Mouse (Mus musculus): ENCODE measurements around the gene E130311K13Rik. TPM values are rescaled to one million over a fixed set of nuclear protein-coding genes. Genes with fewer than 3 reads are reported as not detected.

The E130311K13Rik gene
- polyA plus RNA-seq, 1 experiment from 2014 or later, result 4.6 TPM

DNA sequence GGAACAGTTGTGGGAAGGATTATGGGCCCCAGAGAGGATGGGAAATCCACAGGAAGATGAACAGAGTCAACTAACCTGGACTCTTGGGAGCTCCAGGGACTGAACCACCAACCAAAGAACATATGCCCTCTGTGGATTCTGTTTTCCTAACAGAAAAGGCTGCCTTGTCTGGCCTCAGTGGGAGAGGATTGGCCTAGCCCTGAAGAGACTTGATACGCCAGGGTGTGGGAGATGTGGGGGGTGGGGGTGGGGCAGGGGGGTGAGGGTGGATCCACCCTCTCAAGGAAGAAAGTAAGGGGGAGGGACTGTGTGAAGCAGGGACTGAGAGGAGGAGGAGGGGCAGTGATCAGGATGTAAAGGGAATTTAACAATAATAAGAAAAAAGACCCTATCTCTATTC, 56.5 kb downstream of the E130311K13Rik start:
- 44% methylated on average over 1 of the region's 1 CpGs for WGBS
- Histone ChIP-seq H3K36me3 (ENCODE audit: control insufficient read depth, insufficient read depth, low read length) (no peaks in the 10 kb centered on the region), H3K4me3 (ENCODE audit: low read depth, low read length) (no peak overlapping the region), H3K9ac (replicated peaks; ENCODE audit: low read depth, low read length) (no peak overlapping the region), H3K4me1 (ENCODE audit: control insufficient read depth, insufficient read depth, low read length) (no peaks in the 10 kb centered on the region), H3K27ac (ENCODE audit: low read length) (no peak overlapping the region), H3K27me3 (ENCODE audit: control insufficient read depth, insufficient read depth, low read length) (no peaks in the 10 kb centered on the region), H3K4me2 (replicated peaks; ENCODE audit: low read depth, low read length) (no peak overlapping the region), H3K9me3 (ENCODE audit: control insufficient read depth, low read depth, low read length) (no peaks in the 10 kb centered on the region)
- no peak for ATAC-seq (ENCODE audit: insufficient number of reproducible peaks, insufficient read depth, low FRiP score, low read depth)

DNA sequence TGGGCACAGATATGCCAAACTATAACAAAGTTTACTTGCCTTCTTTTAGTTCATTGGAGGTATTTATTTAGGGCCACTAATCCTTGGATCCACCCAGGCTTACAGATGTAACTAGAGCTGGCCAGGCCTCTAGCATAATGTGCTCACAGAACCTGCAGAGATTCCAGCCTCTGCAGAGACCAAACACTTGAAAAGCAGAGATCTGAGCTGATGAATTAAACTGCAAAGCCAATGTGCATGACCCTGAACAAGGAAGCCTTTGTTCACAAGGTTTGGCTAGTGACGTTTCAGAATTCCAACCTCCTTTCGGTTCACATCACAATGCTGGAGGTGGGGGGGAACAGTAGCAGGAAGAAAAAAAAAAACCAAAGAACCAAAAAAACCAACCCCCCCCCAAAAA, 58.0 kb downstream of the E130311K13Rik start:
- Histone ChIP-seq H3K9me3 (ENCODE audit: control insufficient read depth, low read depth, low read length) (no peaks in the 10 kb centered on the region), H3K4me2 (replicated peaks; ENCODE audit: low read depth, low read length) (no peak overlapping the region), H3K9ac (replicated peaks; ENCODE audit: low read depth, low read length) (no peak overlapping the region), H3K4me1 (ENCODE audit: control insufficient read depth, insufficient read depth, low read length) (no peaks in the 10 kb centered on the region), H3K27ac (ENCODE audit: low read length) (no peak overlapping the region), H3K4me3 (ENCODE audit: low read depth, low read length) (no peak overlapping the region), H3K27me3 (ENCODE audit: control insufficient read depth, insufficient read depth, low read length) (no peaks in the 10 kb centered on the region), H3K36me3 (ENCODE audit: control insufficient read depth, insufficient read depth, low read length) (no peaks in the 10 kb centered on the region)
- no peak for ATAC-seq (ENCODE audit: insufficient number of reproducible peaks, insufficient read depth, low FRiP score, low read depth)
- WGBS, result 43% methylated on average over 2 of the region's 2 CpGs

DNA sequence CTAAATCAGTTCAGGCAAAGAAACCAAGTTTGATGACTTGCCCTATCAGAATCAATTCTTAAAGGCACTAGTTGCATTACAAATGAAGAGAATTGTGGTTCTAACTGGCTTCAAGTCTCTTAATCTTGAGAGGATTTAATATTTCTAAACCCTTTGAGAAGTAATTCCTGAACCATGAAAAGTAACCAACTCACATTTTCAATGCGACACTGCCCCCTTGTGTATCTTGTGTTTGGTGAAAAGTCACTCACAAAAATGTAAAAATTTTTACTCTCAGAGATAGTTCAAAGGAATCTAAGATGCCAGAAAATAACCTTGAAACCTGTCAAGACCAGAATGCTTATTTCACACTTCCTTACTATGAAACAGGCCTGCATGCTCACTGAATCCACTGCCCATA, 61.0 kb downstream of the E130311K13Rik start:
- no peak for ATAC-seq (ENCODE audit: insufficient number of reproducible peaks, insufficient read depth, low FRiP score, low read depth)
- Histone ChIP-seq H3K27ac (ENCODE audit: low read length) (no peak overlapping the region), H3K9me3 (ENCODE audit: control insufficient read depth, low read depth, low read length) (no peaks in the 10 kb centered on the region), H3K36me3 (ENCODE audit: control insufficient read depth, insufficient read depth, low read length) (no peaks in the 10 kb centered on the region), H3K4me3 (ENCODE audit: low read depth, low read length) (no peak overlapping the region), H3K27me3 (ENCODE audit: control insufficient read depth, insufficient read depth, low read length) (no peaks in the 10 kb centered on the region), H3K4me2 (replicated peaks; ENCODE audit: low read depth, low read length) (no peak overlapping the region), H3K9ac (replicated peaks; ENCODE audit: low read depth, low read length) (no peak overlapping the region), H3K4me1 (ENCODE audit: control insufficient read depth, insufficient read depth, low read length) (no peaks in the 10 kb centered on the region)
- 57% methylated on average over 1 of the region's 1 CpGs for WGBS

DNA sequence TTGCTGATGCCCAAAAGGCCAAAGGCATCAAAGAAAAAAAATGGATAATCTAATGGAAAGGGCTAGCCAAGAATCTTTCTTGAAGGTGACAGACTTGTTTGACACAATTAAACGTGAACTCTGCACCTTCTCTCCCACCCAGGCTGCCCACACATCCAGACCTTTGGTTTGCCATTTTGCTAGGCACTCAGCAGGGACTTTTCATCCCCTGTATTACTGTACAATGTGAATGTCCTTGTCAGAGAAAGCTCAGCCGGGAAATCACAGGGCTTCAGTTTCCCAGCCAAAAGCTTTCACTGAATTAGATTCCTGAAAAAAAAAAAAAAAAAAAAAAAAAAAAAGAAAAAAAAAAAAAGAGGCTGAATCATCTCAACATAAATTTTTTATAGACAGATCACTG, 64.2 kb downstream of the E130311K13Rik start:
- Histone ChIP-seq H3K27ac (ENCODE audit: low read length) (no peak overlapping the region), H3K4me1 (ENCODE audit: control insufficient read depth, insufficient read depth, low read length) (no peaks in the 10 kb centered on the region), H3K4me2 (replicated peaks; ENCODE audit: low read depth, low read length) (no peak overlapping the region), H3K4me3 (ENCODE audit: low read depth, low read length) (no peak overlapping the region), H3K36me3 (ENCODE audit: control insufficient read depth, insufficient read depth, low read length) (no peaks in the 10 kb centered on the region), H3K9ac (replicated peaks; ENCODE audit: low read depth, low read length) (no peak overlapping the region), H3K9me3 (ENCODE audit: control insufficient read depth, low read depth, low read length) (no peaks in the 10 kb centered on the region), H3K27me3 (ENCODE audit: control insufficient read depth, insufficient read depth, low read length) (no peaks in the 10 kb centered on the region)
- WGBS, result 69% methylated on average over 2 of the region's 2 CpGs
- no peak for ATAC-seq (ENCODE audit: insufficient number of reproducible peaks, insufficient read depth, low FRiP score, low read depth)

Other genes starting within 250 kb of the E130311K13Rik start
- 11.6 and 13.1 TPM in 2 replicates for gene Plch1, start 30.0 kb downstream of the E130311K13Rik start, polyA plus RNA-seq (2014; fragmentation: Nextera tagmentation; extraction: Ambion mirVana)
- gene Slc33a1, start 35.3 kb upstream of the E130311K13Rik start, polyA plus RNA-seq (2014; fragmentation: Nextera tagmentation; extraction: Ambion mirVana), result 15.3 and 19.4 TPM in 2 replicates
- 51.8 and 53.0 TPM in 2 replicates for gene Gmps, start 46.6 kb upstream of the E130311K13Rik start, polyA plus RNA-seq (2014; fragmentation: Nextera tagmentation; extraction: Ambion mirVana)
- 0.03 and 0.09 TPM in 2 replicates for gene Vmn2r1, start 152.1 kb upstream of the E130311K13Rik start, polyA plus RNA-seq (2014; fragmentation: Nextera tagmentation; extraction: Ambion mirVana)
- gene Vmn2r2, start 212.5 kb upstream of the E130311K13Rik start, polyA plus RNA-seq (2014; fragmentation: Nextera tagmentation; extraction: Ambion mirVana), result not detected in 2 replicates

Measured in stomach, embryonic 14.5 days (tissue).